Mouse (Mus musculus) activated CD4-positive, CD25-positive, alpha-beta regulatory T cell, adult 4 months (primary cell): Measurements from ENCODE around the gene Rbbp7. TPM values are rescaled to one million over a fixed set of nuclear protein-coding genes. Genes with fewer than 3 reads are reported as not detected.

ENCODE experiments used
- ATAC-seq: one replicate; pipeline ENCODE4 v1.8.0; 2017
- polyA plus RNA-seq, 2 experiments: library from polyadenylated mRNA; unstranded; fragments of 100-300 nt; shearing (Covaris generic); gene quantifications; one replicate each; pipeline ENCODE4 v1.2.1; 2017

Rbbp7 gene
- polyA plus RNA-seq, 2 experiments from 2014 or later: 173 to 192 TPM

DNA sequence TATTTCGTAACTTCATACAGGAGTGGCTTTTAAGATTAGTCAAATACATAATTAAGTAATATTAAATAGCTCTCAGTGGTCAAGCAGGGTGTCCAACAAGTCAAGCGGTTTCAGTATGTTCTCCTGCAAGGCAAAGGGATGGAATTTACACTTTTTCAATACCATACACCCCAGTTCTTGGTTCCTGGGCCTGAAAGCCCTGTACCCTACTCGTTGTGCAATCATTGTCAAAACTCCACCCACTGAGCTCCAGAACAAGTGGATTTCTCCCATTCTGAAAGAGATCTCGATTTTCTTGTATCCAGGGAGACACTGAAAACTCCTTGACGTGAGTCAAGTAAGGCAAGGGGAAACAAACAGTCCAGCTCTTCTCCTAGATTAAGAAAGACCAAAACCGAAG is 67.8 kb downstream of the Rbbp7 start:
- ATAC-seq: no peak

Other genes with a start within 250 kb of the Rbbp7 start
- not detected for gene Reps2, start 116.8 kb upstream of the Rbbp7 start, polyA plus RNA-seq
- 10 to 100 TPM; 20.9 to 22.1 TPM for gene Txlng, start 69.1 kb downstream of the Rbbp7 start, polyA plus RNA-seq
- gene Syap1, start 128.0 kb downstream of the Rbbp7 start, polyA plus RNA-seq: 10 to 100 TPM; 15.3 to 16.9 TPM
- 100 to 1,000 TPM; 186 to 196 TPM for gene Ctps2, start 140.8 kb downstream of the Rbbp7 start, polyA plus RNA-seq
- gene S100g, start 204.2 kb downstream of the Rbbp7 start, polyA plus RNA-seq: 1 to 10 TPM in 1 of 2 experiments, not detected in 1; 1.2 TPM